Mouse (Mus musculus) CH12.LX (cell line): ENCODE results near the gene Senp7. TPM values are rescaled to one million over a fixed set of nuclear protein-coding genes. Genes with fewer than 3 reads are reported as not detected.

ENCODE experiments used
- DNase-seq: peaks from one replicate; pipeline ENCODE4 v3.0.0-alpha.2; 2013; ENCODE audit errors: extremely low read depth
- H3K27ac ChIP-seq: 2 replicates; pipeline ENCODE4 v1.5.1; 2012; ENCODE audit warnings: low read depth, mild to moderate bottlenecking, control low read depth, moderate library complexity; ENCODE audit not compliant: insufficient read depth
- H3K27me3 ChIP-seq: replicated peaks from 2 replicates; pipeline ENCODE3; 2012; ENCODE audit warnings: inconsistent platforms
- H3K36me3 ChIP-seq, 2 experiments: replicated peaks in 1 of 2; 2 replicates each; pipeline versions ENCODE3 to v1.6.1; 2012; ENCODE audit warnings: inconsistent platforms in 1 of 2, low read length in 1 of 2, mild to moderate bottlenecking in 1 of 2, mixed read lengths in 1 of 2, moderate library complexity in 1 of 2; ENCODE audit not compliant: control insufficient read depth in 1 of 2, insufficient read depth in 1 of 2
- H3K4me1 ChIP-seq, 2 experiments: 2 replicates each; pipeline ENCODE4 v1.6.1; 2012; ENCODE audit warnings: inconsistent platforms in 1 of 2, moderate library complexity in 1 of 2; ENCODE audit not compliant: insufficient read depth in 2 of 2, control insufficient read depth in 1 of 2
- H3K4me2 ChIP-seq: 2 replicates; pipeline ENCODE4 v1.6.1; 2012; ENCODE audit warnings: low read depth, mild to moderate bottlenecking, control low read depth; ENCODE audit not compliant: poor library complexity, insufficient read depth, severe bottlenecking
- H3K4me3 ChIP-seq, 3 experiments: fragments of 150-350 bp in 1 of 3; sonication (generic) in 1 of 3; replicated peaks in 1 of 3; 2 replicates each; pipeline versions ENCODE3 to v1.5.1; 2011 to 2012; ENCODE audit warnings: low read depth in 2 of 3, low read length in 2 of 3, mild to moderate bottlenecking in 2 of 3, moderate library complexity in 2 of 3, control low read depth in 1 of 3, improper control_type of control experiment in 1 of 3, inconsistent platforms in 1 of 3, mixed read lengths in 1 of 3; ENCODE audit not compliant: poor library complexity in 1 of 3
- H3K79me2 ChIP-seq: replicated peaks from 2 replicates; pipeline ENCODE4 v1.6.1; 2012; ENCODE audit warnings: mild to moderate bottlenecking, moderate library complexity; ENCODE audit not compliant: control insufficient read depth, poor library complexity, insufficient read depth, severe bottlenecking; ENCODE audit errors: extremely low read depth
- H3K9ac ChIP-seq: 2 replicates; pipeline ENCODE4 v1.6.1; 2012; ENCODE audit warnings: low read depth, mild to moderate bottlenecking, control low read depth, moderate library complexity; ENCODE audit not compliant: insufficient read depth
- H3K9me3 ChIP-seq: replicated peaks from 2 replicates; pipeline ENCODE3; 2012; ENCODE audit warnings: low read length, inconsistent platforms, mixed read lengths
- BHLHE40 ChIP-seq: IDR thresholded peaks from 2 replicates; pipeline ENCODE4 v1.6.1; 2011; ENCODE audit warnings: mild to moderate bottlenecking, low read depth, low read length, improper control_type of control experiment
- CHD1 ChIP-seq: IDR thresholded peaks from 2 replicates; pipeline ENCODE4 v1.6.1; 2012; ENCODE audit warnings: low read depth, low read length, improper control_type of control experiment, inconsistent platforms
- CHD2 ChIP-seq: IDR thresholded peaks from 2 replicates; pipeline ENCODE4 v1.6.1; 2011; ENCODE audit warnings: low read length, improper control_type of control experiment
- CTCF ChIP-seq, 2 experiments: IDR thresholded peaks in 1 of 2; conservative IDR thresholded peaks in 1 of 2; 2 replicates each; pipeline ENCODE4 v1.5.1; 2011 to 2012; ENCODE audit warnings: low read depth in 2 of 2, low read length in 2 of 2, improper control_type of control experiment in 1 of 2, inconsistent platforms in 1 of 2, mild to moderate bottlenecking in 1 of 2, moderate library complexity in 1 of 2
- E2F4 ChIP-seq: IDR thresholded peaks from 2 replicates; pipeline ENCODE4 v1.6.1; 2011; ENCODE audit warnings: low read depth, low read length, improper control_type of control experiment; ENCODE audit not compliant: insufficient replicate concordance
- ELF1 ChIP-seq: IDR thresholded peaks from 2 replicates; pipeline ENCODE4 v1.6.1; 2014; ENCODE audit warnings: low read depth, mild to moderate bottlenecking, inconsistent platforms, low read length, improper control_type of control experiment
- EP300 ChIP-seq: IDR thresholded peaks from 2 replicates; pipeline ENCODE4 v1.6.1; 2011; ENCODE audit warnings: low read length, improper control_type of control experiment
- ETS1 ChIP-seq: conservative IDR thresholded peaks from 2 replicates; pipeline ENCODE4 v1.6.1; 2012; ENCODE audit warnings: low read depth, mild to moderate bottlenecking, inconsistent platforms, low read length, improper control_type of control experiment, moderate library complexity
- GABPA ChIP-seq: IDR thresholded peaks from 2 replicates; pipeline ENCODE4 v1.6.1; 2012; ENCODE audit warnings: low read depth, low read length, improper control_type of control experiment, inconsistent platforms; ENCODE audit not compliant: insufficient replicate concordance
- HCFC1 ChIP-seq: IDR thresholded peaks from 2 replicates; pipeline ENCODE4 v1.6.1; 2012; ENCODE audit warnings: low read depth, mild to moderate bottlenecking, inconsistent platforms, low read length, improper control_type of control experiment
- IRF4 ChIP-seq: IDR thresholded peaks from 2 replicates; pipeline ENCODE4 v1.6.1; 2014; ENCODE audit warnings: low read depth, mild to moderate bottlenecking, inconsistent platforms, low read length, improper control_type of control experiment
- JUN ChIP-seq: IDR thresholded peaks from 2 replicates; pipeline ENCODE4 v1.6.1; 2011; ENCODE audit warnings: low read depth, mild to moderate bottlenecking, low read length, improper control_type of control experiment, moderate library complexity; ENCODE audit not compliant: insufficient read depth
- JUND ChIP-seq: conservative IDR thresholded peaks from 2 replicates; pipeline ENCODE4 v1.6.1; 2011; ENCODE audit warnings: low read depth, low read length, improper control_type of control experiment
- KAT2A ChIP-seq: IDR thresholded peaks from 2 replicates; pipeline ENCODE4 v1.6.1; 2012; ENCODE audit warnings: low read length, improper control_type of control experiment, inconsistent platforms; ENCODE audit not compliant: insufficient replicate concordance
- MAFK ChIP-seq: IDR thresholded peaks from 2 replicates; pipeline ENCODE4 v1.6.1; 2011; ENCODE audit warnings: low read length, improper control_type of control experiment; ENCODE audit not compliant: insufficient replicate concordance
- MAX ChIP-seq: IDR thresholded peaks from 2 replicates; pipeline ENCODE4 v1.6.1; 2011; ENCODE audit warnings: low read length, improper control_type of control experiment
- MAZ ChIP-seq: IDR thresholded peaks from 2 replicates; pipeline ENCODE4 v1.6.1; 2012; ENCODE audit warnings: low read depth, mild to moderate bottlenecking, inconsistent platforms, low read length, improper control_type of control experiment, moderate library complexity
- MEF2A ChIP-seq: IDR thresholded peaks from 2 replicates; pipeline ENCODE4 v1.6.1; 2014; ENCODE audit warnings: low read depth, mild to moderate bottlenecking, inconsistent platforms, low read length, improper control_type of control experiment, borderline replicate concordance
- MXI1 ChIP-seq: IDR thresholded peaks from 2 replicates; pipeline ENCODE4 v1.6.1; 2011; ENCODE audit warnings: mild to moderate bottlenecking, low read depth, low read length, improper control_type of control experiment
- MYC ChIP-seq: IDR thresholded peaks from 2 replicates; pipeline ENCODE4 v1.6.1; 2011; ENCODE audit warnings: low read depth, mild to moderate bottlenecking, improper control_type of control experiment, low read length
- NELFE ChIP-seq: IDR thresholded peaks from 2 replicates; pipeline ENCODE4 v1.6.1; 2011; ENCODE audit warnings: low read depth, low read length, improper control_type of control experiment
- NRF1 ChIP-seq: IDR thresholded peaks from 2 replicates; pipeline ENCODE4 v1.6.1; 2014; ENCODE audit warnings: low read depth, mild to moderate bottlenecking, inconsistent platforms, low read length, improper control_type of control experiment, moderate library complexity
- PAX5 ChIP-seq: IDR thresholded peaks from 2 replicates; pipeline ENCODE4 v1.6.1; 2012; ENCODE audit warnings: low read length, inconsistent platforms, mixed read lengths
- POLR2A ChIP-seq: IDR thresholded peaks from 2 replicates; pipeline ENCODE4 v1.6.1; 2011; ENCODE audit warnings: low read depth, mild to moderate bottlenecking, improper control_type of control experiment, low read length
- POLR2AphosphoS2 ChIP-seq: IDR thresholded peaks from 2 replicates; pipeline ENCODE4 v1.6.1; 2011; ENCODE audit warnings: low read depth, low read length, improper control_type of control experiment
- RAD21 ChIP-seq: IDR thresholded peaks from 2 replicates; pipeline ENCODE4 v1.6.1; 2011; ENCODE audit warnings: low read depth, mild to moderate bottlenecking, low read length, improper control_type of control experiment, moderate library complexity
- RCOR1 ChIP-seq: conservative IDR thresholded peaks from 2 replicates; pipeline ENCODE4 v1.6.1; 2012; ENCODE audit warnings: low read depth, mild to moderate bottlenecking, inconsistent platforms, low read length, improper control_type of control experiment
- SIN3A ChIP-seq: IDR thresholded peaks from 2 replicates; pipeline ENCODE4 v1.6.1; 2012; ENCODE audit warnings: low read length, improper control_type of control experiment, inconsistent platforms
- SMC3 ChIP-seq: IDR thresholded peaks from 2 replicates; pipeline ENCODE4 v1.6.1; 2011; ENCODE audit warnings: low read depth, low read length, improper control_type of control experiment
- TBP ChIP-seq: conservative IDR thresholded peaks from 2 replicates; pipeline ENCODE4 v1.6.1; 2011; ENCODE audit warnings: low read depth, low read length, improper control_type of control experiment
- TCF12 ChIP-seq: IDR thresholded peaks from 2 replicates; pipeline ENCODE4 v1.6.1; 2014; ENCODE audit warnings: low read depth, mild to moderate bottlenecking, inconsistent platforms, low read length, improper control_type of control experiment
- UBTF ChIP-seq: IDR thresholded peaks from 2 replicates; pipeline ENCODE4 v1.6.1; 2012; ENCODE audit warnings: low read depth, mild to moderate bottlenecking, inconsistent platforms, low read length, improper control_type of control experiment, moderate library complexity
- USF1 ChIP-seq: IDR thresholded peaks from 2 replicates; pipeline ENCODE4 v1.6.1; 2014; ENCODE audit warnings: low read depth, mild to moderate bottlenecking, inconsistent platforms, low read length, improper control_type of control experiment
- USF2 ChIP-seq: conservative IDR thresholded peaks from 2 replicates; pipeline ENCODE4 v1.6.1; 2011; ENCODE audit warnings: low read depth, low read length, improper control_type of control experiment
- ZC3H11A ChIP-seq: IDR thresholded peaks from 2 replicates; pipeline ENCODE4 v1.6.1; 2012; ENCODE audit warnings: low read depth, mild to moderate bottlenecking, inconsistent platforms, low read length, improper control_type of control experiment
- ZKSCAN1 ChIP-seq: IDR thresholded peaks from 2 replicates; pipeline ENCODE4 v1.6.1; 2012; ENCODE audit warnings: low read depth, inconsistent platforms, low read length, improper control_type of control experiment, borderline replicate concordance
- ZMIZ1 ChIP-seq: IDR thresholded peaks from 2 replicates; pipeline ENCODE4 v1.6.1; 2012; ENCODE audit warnings: low read depth, mild to moderate bottlenecking, inconsistent platforms, low read length, improper control_type of control experiment
- ZNF384 ChIP-seq: IDR thresholded peaks from 2 replicates; pipeline ENCODE4 v1.6.1; 2012; ENCODE audit warnings: low read depth, low read length, improper control_type of control experiment, inconsistent platforms
- dilution Hi-C: fragments of 300-500 bp; cut with MboI; formaldehyde crosslinking; loops from 2 replicates; pipeline ENCODE4 v1.14.3; 2020; ENCODE audit warnings: low sequenced_read_pairs; ENCODE audit not compliant: extremely low pct_unique_long_range_greater_than_20kb, extremely low pct_ligation_motif_present
- in situ Hi-C: fragments of 300-500 bp; cut with MboI; formaldehyde crosslinking; loops from 3 replicates; pipeline ENCODE4 v1.14.3; 2019; ENCODE audit warnings: low sequenced_read_pairs, low pct_ligation_motif_present, low pct_unique_long_range_greater_than_20kb, mixed read lengths
- polyA plus RNA-seq: library from polyadenylated mRNA; unstranded; fragments of >175 nt; gene quantifications from 2 replicates; pipeline ENCODE4 v1.2.1, GENCODE M21; 2012; ENCODE audit warnings: low read depth; ENCODE audit not compliant: insufficient read length
- total RNA-seq, 2 experiments: library from RNA; depleted of rRNA; stranded (reverse); fragments of 300-350 nt in 1 of 2; fragments of >200 nt in 1 of 2; gene quantifications; 2 replicates each; pipeline ENCODE4 v1.2.3; 2012 to 2014

Senp7 gene
- total and polyA plus RNA-seq, 3 experiments: 12.3 to 26.4 (median 15.5) TPM

DNA sequence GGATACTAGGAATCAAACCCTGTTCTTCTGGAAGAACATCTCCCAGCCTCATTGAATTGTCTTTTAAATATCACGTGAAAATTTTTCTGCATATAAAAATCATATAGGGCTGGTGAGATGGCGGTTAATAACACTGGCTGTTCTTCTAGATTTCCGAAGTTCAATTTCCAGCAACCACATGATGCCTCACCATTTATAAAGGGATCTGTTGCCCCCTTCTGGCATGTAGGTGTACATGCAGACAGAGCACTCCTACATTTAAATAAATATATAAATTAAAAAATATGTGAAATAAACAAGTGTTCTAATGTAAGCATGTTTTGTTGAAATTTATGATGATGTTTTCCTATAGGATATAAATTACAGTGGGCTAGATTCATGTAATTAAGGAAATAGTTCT is 83.5 kb downstream of the Senp7 start:
- no peak overlapping the region for H3K9ac ChIP-seq
- H3K9me3 ChIP-seq: no peaks in the 10 kb centered on the region
- H3K4me3 ChIP-seq: no peak overlapping the region
- TF ChIP-seq KAT2A (no peak), USF2 (no peak), MEF2A (no peak), ELF1 (no peak), NRF1 (no peak), IRF4 (no peak), POLR2A (no peak), MXI1 (no peak), MAZ (no peak), JUND (no peak), GABPA (no peak), PAX5 (no peak), ETS1 (no peak), MAFK (no peak), MYC (peak; percentile 92), ZMIZ1 (no peak), UBTF (no peak), CHD2 (no peak), JUN (no peak), CTCF (conservative IDR thresholded peaks at IDR 0.05 in 1 of 2, IDR thresholded peaks at IDR 0.05 in 1 of 2; ENCODE audit: low read depth in 2 of 2, low read length in 2 of 2) (peak; percentile 16 to 88; a peak in 2 of 4 replicates), SIN3A (no peak), EP300 (no peak), USF1 (no peak), POLR2AphosphoS2 (no peak), RCOR1 (no peak), TCF12 (no peak), ZKSCAN1 (no peak), MAX (no peak), TBP (no peak), ZNF384 (no peak), HCFC1 (no peak), BHLHE40 (no peak), CHD1 (no peak), NELFE (no peak), E2F4 (no peak), RAD21 (peak; percentile 90), SMC3 (peak; percentile 80), ZC3H11A (peak; percentile 42)
- TF ChIP-seq, all 38 proteins: peak for 5
- Histone ChIP-seq H3K36me3 (peaks cover 0 to 21% of the 10 kb centered on the region in 2 experiments), H3K79me2 (no peaks in the 10 kb centered on the region), H3K27me3 (no peaks in the 10 kb centered on the region), H3K27ac (no peak overlapping the region), H3K4me2 (no peak overlapping the region), H3K4me1 (no peaks in the 10 kb centered on the region)
- DNase-seq: peak; percentile 67
- in situ Hi-C loops: no loop called here
- dilution Hi-C loops: no loop called here
